8 mouse cellular contexts compared by ENCODE assay signal in the genomic region with DNA sequence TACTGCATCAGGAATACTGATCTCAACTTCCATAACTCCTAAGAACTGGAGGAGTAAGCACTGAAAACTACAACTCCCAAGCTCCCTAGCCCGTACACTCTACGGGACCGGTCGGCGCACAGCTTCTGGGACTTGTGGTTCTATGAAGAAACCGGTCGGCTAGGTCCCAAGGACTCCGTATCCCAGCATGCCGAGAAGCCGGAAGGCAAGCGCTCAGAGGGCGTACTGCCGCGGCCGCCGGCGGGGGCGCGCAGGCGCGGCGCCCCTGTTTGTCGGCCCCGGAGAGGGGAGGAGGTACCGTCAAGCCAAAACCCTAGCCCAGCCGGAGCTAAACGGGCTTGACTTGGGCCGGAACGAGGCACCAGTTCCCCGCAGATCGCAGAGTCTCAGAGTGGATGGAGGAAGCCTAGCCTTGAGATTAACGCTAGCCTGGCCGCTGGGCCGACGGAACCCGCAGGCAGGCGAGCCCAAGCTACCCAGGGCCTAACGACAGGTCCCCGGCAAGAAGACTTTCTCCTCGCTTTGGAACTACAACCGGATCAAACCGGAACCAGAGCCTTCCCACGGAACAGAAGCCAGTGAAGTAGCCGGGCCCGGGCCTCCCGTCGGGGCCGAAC. TPM values are rescaled to one million over a fixed set of nuclear protein-coding genes. Genes with fewer than 3 reads are reported as not detected.
A peak's percentile ranks its signal among the peaks of the same experiment; 100 is the strongest.
DNase-seq lines count a peak whose midpoint lies in the region; ATAC-seq and TF ChIP-seq lines count a peak whose summit lies in the region.

A gene (plus strand): TSS at position 155 of the 617 bp plus-strand sequence.

- peaks cover 36% of the 10 kb centered on the region for H3K79me2 ChIP-seq in C2C12 (ENCODE audit: control insufficient read depth, insufficient read depth)

- H3K79me3 ChIP-seq in C2C12 (ENCODE audit: low read depth), result peaks cover 27% of the 10 kb centered on the region

- H3K9me3 ChIP-seq in erythroblast, embryonic 14.5 days (ENCODE audit: control insufficient read depth, low read length), result no peaks in the 10 kb centered on the region
- H3K9me3 ChIP-seq in heart, embryonic 11.5 days (replicated peaks; ENCODE audit: control insufficient read depth, low read length), result no peaks in the 10 kb centered on the region
- no peaks in the 10 kb centered on the region for H3K9me3 ChIP-seq in kidney, postnatal 0 days (replicated peaks; ENCODE audit: low read length)
- H3K9me3 ChIP-seq in liver, embryonic 11.5 days (ENCODE audit: control insufficient read depth, low read length), result no peaks in the 10 kb centered on the region
- H3K9me3 ChIP-seq in stomach, embryonic 14.5 days (ENCODE audit: control insufficient read depth, low read depth, low read length), result no peaks in the 10 kb centered on the region

- H3K27ac ChIP-seq in heart, embryonic 11.5 days (ENCODE audit: low read depth, low read length), result peak within 1 kb of the TSS; percentile 64
- H3K27ac ChIP-seq in kidney, postnatal 0 days, result peak within 1 kb of the TSS; percentile 90
- peak within 1 kb of the TSS; percentile 76 for H3K27ac ChIP-seq in liver, embryonic 11.5 days (ENCODE audit: low read depth, low read length)
- peak within 1 kb of the TSS; percentile 77 for H3K27ac ChIP-seq in stomach, embryonic 14.5 days (ENCODE audit: low read length)

- H3K4me3 ChIP-seq in C2C12 (ENCODE audit: insufficient read depth, poor library complexity, severe bottlenecking), result peak within 1 kb of the TSS; percentile 74
- H3K4me3 ChIP-seq in erythroblast, embryonic 14.5 days (replicated peaks), result peak within 1 kb of the TSS; percentile 70
- peak within 1 kb of the TSS; percentile 92 for H3K4me3 ChIP-seq in heart, embryonic 11.5 days (ENCODE audit: low read depth, low read length)
- H3K4me3 ChIP-seq in kidney, postnatal 0 days (replicated peaks; ENCODE audit: low read depth, low read length), result peak within 1 kb of the TSS; percentile 72
- peak within 1 kb of the TSS; percentile 83 for H3K4me3 ChIP-seq in liver, embryonic 11.5 days (ENCODE audit: low read depth, low read length)
- peak within 1 kb of the TSS; percentile 83 for H3K4me3 ChIP-seq in stomach, embryonic 14.5 days (ENCODE audit: low read depth, low read length)

- 1% methylated on average over 48 of the region's 48 CpGs for WGBS in heart, embryonic 11.5 days (ENCODE audit: insufficient replicate concordance)
- under 1% methylated on average over 48 of the region's 48 CpGs for WGBS in kidney, postnatal 0 days
- WGBS in liver, embryonic 11.5 days, result under 1% methylated on average over 48 of the region's 48 CpGs
- WGBS in stomach, embryonic 14.5 days, result under 1% methylated on average over 47 of the region's 48 CpGs

- H3K9ac ChIP-seq in heart, embryonic 11.5 days (ENCODE audit: low read depth, low read length), result peak within 1 kb of the TSS; percentile 94
- H3K9ac ChIP-seq in kidney, postnatal 0 days (ENCODE audit: low read depth, low read length), result peak within 1 kb of the TSS; percentile 80
- peak within 1 kb of the TSS; percentile 94 for H3K9ac ChIP-seq in liver, embryonic 11.5 days (ENCODE audit: low read depth, low read length)
- peak within 1 kb of the TSS; percentile 85 for H3K9ac ChIP-seq in stomach, embryonic 14.5 days (replicated peaks; ENCODE audit: low read depth, low read length)

- H3K4me2 ChIP-seq in heart, embryonic 11.5 days, result peak within 1 kb of the TSS; percentile 93
- peak within 1 kb of the TSS; percentile 96 for H3K4me2 ChIP-seq in kidney, postnatal 0 days (ENCODE audit: low read length)
- H3K4me2 ChIP-seq in liver, embryonic 11.5 days, result peak within 1 kb of the TSS; percentile 98
- peak within 1 kb of the TSS; percentile 91 for H3K4me2 ChIP-seq in stomach, embryonic 14.5 days (replicated peaks; ENCODE audit: low read depth, low read length)

- ATAC-seq in heart, embryonic 11.5 days (replicated peaks; ENCODE audit: insufficient number of reproducible peaks, low FRiP score, low TSS enrichment), result peak; percentile 94
- ATAC-seq in kidney, postnatal 0 days (replicated peaks; ENCODE audit: low FRiP score, low read depth), result peak; percentile 97
- peak; percentile 98 for ATAC-seq in liver, embryonic 11.5 days (replicated peaks; ENCODE audit: low FRiP score)
- peak; percentile 97 for ATAC-seq in stomach, embryonic 14.5 days (ENCODE audit: insufficient number of reproducible peaks, insufficient read depth, low FRiP score, low read depth)

- peaks cover 14% of the 10 kb centered on the region for H3K36me3 ChIP-seq in C2C12 (ENCODE audit: control insufficient read depth, insufficient read depth)
- peaks cover 32% of the 10 kb centered on the region for H3K36me3 ChIP-seq in erythroblast, embryonic 14.5 days (ENCODE audit: control insufficient read depth)
- 0 out of 2 replicates have a peak, but pooled peaks cover 2% of the 10 kb centered on the region for H3K36me3 ChIP-seq in heart, embryonic 11.5 days (ENCODE audit: control insufficient read depth, insufficient read depth, low read length)
- peaks cover 12% of the 10 kb centered on the region for H3K36me3 ChIP-seq in kidney, postnatal 0 days (ENCODE audit: insufficient read depth, low read length)
- H3K36me3 ChIP-seq in liver, embryonic 11.5 days (ENCODE audit: control insufficient read depth, insufficient read depth, low read length), result peaks cover 18% of the 10 kb centered on the region
- H3K36me3 ChIP-seq in stomach, embryonic 14.5 days (ENCODE audit: control insufficient read depth, insufficient read depth, low read length), result peaks cover 14% of the 10 kb centered on the region

- no peak for TF ChIP-seq CTCF in C2C12 (IDR thresholded peaks at IDR 0.05; ENCODE audit: control insufficient read depth, insufficient read depth, insufficient read length)
- peak; percentile 32; the same call in 1 of the 2 replicates for TF ChIP-seq CTCF in brain, embryonic 14.5 days (IDR thresholded peaks at IDR 0.05; ENCODE audit: borderline replicate concordance, extremely low read depth, insufficient read depth, insufficient read length)
- TF ChIP-seq CTCF in kidney, postnatal 0 days (IDR thresholded peaks at IDR 0.05; ENCODE audit: low read depth), result peak; percentile 17; the same call in 1 of the 2 replicates

- DNase-seq in brain, embryonic 14.5 days (ENCODE audit: low read depth), result peak; percentile 99
- DNase-seq in kidney, postnatal 0 days (ENCODE audit: low spot score), result peak; percentile 99
- DNase-seq in liver, embryonic 11.5 days (ENCODE audit: low spot score), result peak; percentile 88
- peak; percentile 93 for DNase-seq in naive thymus-derived CD4-positive, alpha-beta T cell, adult 2 months (ENCODE audit: low read depth)

- no peaks in the 10 kb centered on the region for H3K27me3 ChIP-seq in C2C12 (ENCODE audit: control insufficient read depth, insufficient read depth, insufficient read length)
- peaks cover 3% of the 10 kb centered on the region; the same call in 1 of the 2 replicates for H3K27me3 ChIP-seq in erythroblast, embryonic 14.5 days (ENCODE audit: control insufficient read depth)
- H3K27me3 ChIP-seq in heart, embryonic 11.5 days (ENCODE audit: control insufficient read depth, insufficient read depth, low read length), result peaks cover 4% of the 10 kb centered on the region; the same call in 1 of the 2 replicates
- H3K27me3 ChIP-seq in kidney, postnatal 0 days (ENCODE audit: insufficient read depth, low read length), result no peaks in the 10 kb centered on the region
- no peaks in the 10 kb centered on the region for H3K27me3 ChIP-seq in liver, embryonic 11.5 days (replicated peaks; ENCODE audit: control insufficient read depth, insufficient read depth, low read length)
- no peaks in the 10 kb centered on the region for H3K27me3 ChIP-seq in stomach, embryonic 14.5 days (ENCODE audit: control insufficient read depth, insufficient read depth, low read length)

- H3ac ChIP-seq in C2C12 (ENCODE audit: control insufficient read depth, insufficient read length, low read depth), result peak within 1 kb of the TSS; percentile 77

- TF ChIP-seq POLR2A in brain, embryonic 14.5 days (IDR thresholded peaks at IDR 0.05; ENCODE audit: borderline replicate concordance, extremely low read depth, insufficient read depth, insufficient read length, poor library complexity, severe bottlenecking), result peak; percentile 72

- peaks cover 54% of the 10 kb centered on the region for H3K4me1 ChIP-seq in erythroblast, embryonic 14.5 days (ENCODE audit: control insufficient read depth)
- peaks cover 25% of the 10 kb centered on the region for H3K4me1 ChIP-seq in heart, embryonic 11.5 days (ENCODE audit: control insufficient read depth, insufficient read depth, low read length)
- H3K4me1 ChIP-seq in kidney, postnatal 0 days (replicated peaks; ENCODE audit: insufficient read depth, low read length), result peaks cover 21% of the 10 kb centered on the region
- H3K4me1 ChIP-seq in liver, embryonic 11.5 days (replicated peaks; ENCODE audit: control insufficient read depth, insufficient read depth, low read length), result peaks cover 22% of the 10 kb centered on the region
- peaks cover 19% of the 10 kb centered on the region for H3K4me1 ChIP-seq in stomach, embryonic 14.5 days (ENCODE audit: control insufficient read depth, insufficient read depth, low read length)

TF ChIP-seq in C2C12, 6 proteins besides CTCF, POLR2A, EP300 and RAD21:
- TF ChIP-seq MYOD1 (IDR thresholded peaks at IDR 0.05; ENCODE audit: control insufficient read depth, insufficient read length, low read depth) (no peak), MAX (IDR thresholded peaks at IDR 0.05) (no peak), FOSL1 (IDR thresholded peaks at IDR 0.05; ENCODE audit: insufficient read depth, low read length, poor library complexity, severe bottlenecking) (no peak), CEBPB (IDR thresholded peaks at IDR 0.05; ENCODE audit: low read depth) (no peak), MYOG (IDR thresholded peaks at IDR 0.05; ENCODE audit: control insufficient read depth, extremely low read depth, insufficient read length) (no peak), USF1 (IDR thresholded peaks at IDR 0.05; ENCODE audit: low read depth) (no peak)
TF ChIP-seq in C2C12: peak in this region for 0.

RNA-seq across cellular contexts. Expression of the gene that starts here (rescaled TPM):
- polyA plus RNA-seq in C2C12 (2012; fragmentation: generic; extraction: Trizol), result 33.4 TPM
- polyA plus RNA-seq in brain, embryonic 14.5 days (2012; rRNA removed), result 37.3 and 42.1 TPM in 2 replicates
- polyA plus RNA-seq in erythroblast, embryonic 14.5 days (2012), result 0.88 and 0.99 TPM in 2 replicates
- polyA plus RNA-seq in heart, embryonic 11.5 days (2014; fragmentation: Nextera tagmentation; extraction: Ambion mirVana), result 37.0 and 40.6 TPM in 2 replicates
- polyA plus RNA-seq in kidney, postnatal 0 days (2015; fragmentation: Nextera tagmentation; extraction: Ambion mirVana), result 53.2 and 54.7 TPM in 2 replicates
- 35.4 and 35.9 TPM in 2 replicates for polyA plus RNA-seq in liver, embryonic 11.5 days (2014; fragmentation: Nextera tagmentation; extraction: Ambion mirVana)
- 45.9 and 46.6 TPM in 2 replicates for polyA plus RNA-seq in stomach, embryonic 14.5 days (2014; fragmentation: Nextera tagmentation; extraction: Ambion mirVana)

Comparison
In these comparisons a context has a peak if more than half of its experiments do, and no peak if none do; other contexts are left out.
1. Peak in every context shown above with its lines: DNase-seq, ATAC-seq, H3K4me3 ChIP-seq and H3K27ac ChIP-seq.
2. RNA of the gene that starts here (polyA plus RNA-seq): 53.2 to 54.7 TPM in kidney, postnatal 0 days, 45.9 to 46.6 TPM in stomach, embryonic 14.5 days, 37.3 to 42.1 TPM in brain, embryonic 14.5 days, 37.0 to 40.6 TPM in heart, embryonic 11.5 days, 35.4 to 35.9 TPM in liver, embryonic 11.5 days and 33.4 TPM in C2C12 (single experiment); 0.88 to 0.99 TPM in erythroblast, embryonic 14.5 days; every median in the first group is over 10 times any median in the second.